Mouse (Mus musculus): Measurements from ENCODE around the gene Pde4c. TPM values are rescaled to one million over a fixed set of nuclear protein-coding genes. Genes with fewer than 3 reads are reported as not detected.

The Pde4c gene
- polyA plus RNA-seq, 1 experiment from 2014 or later: not detected

GRCm38 (mm10) chr8:70757523-70758307, 34.2 kb downstream of the Pde4c start:
- 86% methylated on average over 19 of the region's 22 CpGs for WGBS (ENCODE audit: missing documents)
- Histone ChIP-seq H3K79me2 (ENCODE audit: inconsistent target) (peaks cover 6% of the 10 kb centered on the region; the same call in 1 of the 2 replicates), H3K36me3 (ENCODE audit: inconsistent target) (peaks cover 6% of the 10 kb centered on the region; the same call in 1 of the 2 replicates), H3K4me3 (ENCODE audit: inconsistent target) (no peak overlapping the region), H3K27ac (no peak overlapping the region)

GRCm38 (mm10) chr8:70758308-70758615, 34.7 kb downstream of the Pde4c start:
- peaks cover 6% of the 10 kb centered on the region; the same call in 1 of the 2 replicates for H3K36me3 ChIP-seq (ENCODE audit: inconsistent target)
- 90% methylated on average over 7 of the region's 7 CpGs for WGBS (ENCODE audit: missing documents)
- H3K27ac ChIP-seq: no peak overlapping the region
- no peak overlapping the region for H3K4me3 ChIP-seq (ENCODE audit: inconsistent target)
- peaks cover 6% of the 10 kb centered on the region; the same call in 1 of the 2 replicates for H3K79me2 ChIP-seq (ENCODE audit: inconsistent target)

GRCm38 (mm10) chr8:70758616-70759561, 35.4 kb downstream of the Pde4c start:
- Histone ChIP-seq H3K36me3 (ENCODE audit: inconsistent target) (peaks cover 6% of the 10 kb centered on the region; the same call in 1 of the 2 replicates), H3K79me2 (ENCODE audit: inconsistent target) (peaks cover 6% of the 10 kb centered on the region; the same call in 1 of the 2 replicates), H3K4me3 (ENCODE audit: inconsistent target) (no peak overlapping the region), H3K27ac (no peak overlapping the region)
- WGBS (ENCODE audit: missing documents): 82% methylated on average over 18 of the region's 19 CpGs

- WGBS (ENCODE audit: missing documents): under 1% methylated on average over 22 of the region's 22 CpGs
- Histone ChIP-seq H3K4me3 (ENCODE audit: inconsistent target) (peak overlapping the region; percentile 72), H3K27ac (peak overlapping the region; percentile 19; the same call in 1 of the 2 replicates), H3K36me3 (ENCODE audit: inconsistent target) (peaks cover 6% of the 10 kb centered on the region; the same call in 1 of the 2 replicates), H3K79me2 (ENCODE audit: inconsistent target) (peaks cover 6% of the 10 kb centered on the region; the same call in 1 of the 2 replicates)
Observed at GRCm38 (mm10) chr8:70760350-70760749, 36.8 kb downstream of the Pde4c start.

GRCm38 (mm10) chr8:70760775-70761406, 37.4 kb downstream of the Pde4c start, which contains the start of gene Mpv17l2:
TSS of gene Mpv17l2 (minus strand) at chr8:70760946.
- WGBS (ENCODE audit: missing documents): 1% methylated on average over 55 of the region's 55 CpGs
- H3K27ac ChIP-seq: peak within 1 kb of the TSS; percentile 61
- peak within 1 kb of the TSS; percentile 72 for H3K4me3 ChIP-seq (ENCODE audit: inconsistent target)
- peaks cover 6% of the 10 kb centered on the region; the same call in 1 of the 2 replicates for H3K36me3 ChIP-seq (ENCODE audit: inconsistent target)
- H3K79me2 ChIP-seq (ENCODE audit: inconsistent target): peaks cover 4% of the 10 kb centered on the region; the same call in 1 of the 2 replicates

GRCm38 (mm10) chr8:70762118-70762517, 38.6 kb downstream of the Pde4c start:
- Histone ChIP-seq H3K4me3 (ENCODE audit: inconsistent target) (no peak overlapping the region), H3K36me3 (ENCODE audit: inconsistent target) (peaks cover 6% of the 10 kb centered on the region; the same call in 1 of the 2 replicates), H3K79me2 (ENCODE audit: inconsistent target) (peaks cover 4% of the 10 kb centered on the region; the same call in 1 of the 2 replicates), H3K27ac (no peak overlapping the region)
- WGBS (ENCODE audit: missing documents): no CpG with 5 or more reads among the region's 1 CpGs

DNA sequence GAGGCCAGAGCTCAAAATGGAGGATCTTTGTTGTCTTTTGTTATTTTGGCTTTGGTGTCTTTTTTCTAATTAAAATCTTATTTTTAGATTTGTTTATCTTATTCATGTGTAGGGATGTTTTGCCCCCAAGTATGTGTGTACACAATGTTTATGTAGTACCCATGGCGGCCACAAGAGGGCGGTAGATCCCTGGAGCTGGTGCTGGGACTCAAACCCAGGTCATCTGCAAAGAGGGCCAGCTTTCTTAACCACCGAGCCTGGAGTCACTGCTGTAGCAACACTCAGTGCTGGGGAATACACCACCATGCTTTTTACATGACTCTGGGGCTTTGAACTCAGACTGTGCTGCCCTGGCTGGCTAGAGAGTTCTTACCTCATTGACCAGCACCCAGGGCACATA, 39.8 kb downstream of the Pde4c start:
- Histone ChIP-seq H3K79me2 (ENCODE audit: inconsistent target) (peaks cover 4% of the 10 kb centered on the region; the same call in 1 of the 2 replicates), H3K27ac (no peak overlapping the region), H3K36me3 (ENCODE audit: inconsistent target) (peaks cover under 1% of the 10 kb centered on the region; the same call in 1 of the 2 replicates), H3K4me3 (ENCODE audit: inconsistent target) (no peak overlapping the region)
- 2% methylated on average over 3 of the region's 3 CpGs for WGBS (ENCODE audit: missing documents)

DNA sequence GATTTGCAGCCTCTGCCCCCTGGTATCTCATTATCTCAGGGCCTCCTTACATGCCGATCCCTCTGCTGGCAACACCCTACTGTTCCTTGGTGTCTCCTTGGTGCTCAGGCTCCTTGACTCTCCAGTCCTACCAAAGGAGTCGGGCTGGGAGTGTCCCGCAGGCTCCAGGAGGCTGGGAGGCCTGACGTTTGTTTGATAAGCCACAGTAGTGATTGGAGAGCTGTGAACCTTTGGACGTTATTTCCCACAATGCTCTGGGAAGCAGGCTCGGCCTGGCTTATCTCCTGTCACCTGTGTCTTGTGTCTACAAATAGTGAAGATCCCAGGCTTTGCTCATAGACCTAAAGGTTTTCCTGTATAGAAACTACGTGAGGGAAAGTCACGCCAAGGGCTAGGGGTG, 40.5 kb downstream of the Pde4c start:
- Histone ChIP-seq H3K79me2 (ENCODE audit: inconsistent target) (peaks cover 4% of the 10 kb centered on the region; the same call in 1 of the 2 replicates), H3K4me3 (ENCODE audit: inconsistent target) (no peak overlapping the region), H3K27ac (no peak overlapping the region), H3K36me3 (ENCODE audit: inconsistent target) (no peaks in the 10 kb centered on the region)
- WGBS (ENCODE audit: missing documents): 93% methylated on average over 8 of the region's 8 CpGs

DNA sequence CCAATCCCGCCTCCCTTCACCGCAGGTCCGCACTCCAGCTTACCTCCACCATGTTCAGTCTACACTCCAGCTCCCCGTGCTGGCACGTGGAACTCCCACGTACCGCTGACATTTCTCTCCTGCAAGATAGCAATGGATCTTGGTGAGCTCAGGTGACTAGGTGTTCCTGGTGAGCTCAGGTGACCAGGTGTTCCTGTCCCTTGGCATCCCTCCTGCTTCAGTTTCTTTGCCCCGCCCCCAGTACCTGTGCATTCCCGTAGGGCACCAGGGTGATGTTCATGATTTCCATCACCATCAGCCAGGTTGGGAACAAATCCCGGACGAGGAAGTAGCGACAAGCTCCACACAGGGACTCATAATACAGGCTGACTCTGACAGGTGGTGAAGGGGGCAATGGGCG, 41.2 kb downstream of the Pde4c start:
- Histone ChIP-seq H3K4me3 (ENCODE audit: inconsistent target) (no peak overlapping the region), H3K36me3 (ENCODE audit: inconsistent target) (no peaks in the 10 kb centered on the region), H3K79me2 (ENCODE audit: inconsistent target) (peaks cover 4% of the 10 kb centered on the region; the same call in 1 of the 2 replicates), H3K27ac (no peak overlapping the region)
- WGBS (ENCODE audit: missing documents): 87% methylated on average over 13 of the region's 13 CpGs

DNA sequence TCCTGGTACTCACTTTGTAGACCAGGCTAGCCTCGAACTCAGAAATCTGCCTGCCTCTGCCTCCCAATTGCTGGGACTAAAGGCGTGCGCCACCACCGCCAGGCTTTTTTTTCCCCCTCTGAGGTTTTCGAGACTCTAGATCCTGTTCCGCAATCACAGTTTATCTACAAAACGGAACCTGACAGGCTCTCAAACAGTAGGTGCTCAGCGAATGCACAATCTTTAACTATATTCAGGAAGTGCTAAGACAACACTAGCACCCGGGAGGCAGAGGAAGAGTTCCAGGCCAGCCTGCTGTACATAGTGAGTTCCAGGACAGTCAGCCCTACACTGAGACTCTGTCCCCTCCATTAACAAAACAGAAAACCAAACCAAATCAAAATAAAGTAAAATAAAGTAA, 41.8 kb downstream of the Pde4c start:
- H3K27ac ChIP-seq: peak overlapping the region; percentile 58
- 35% methylated on average over 9 of the region's 9 CpGs for WGBS (ENCODE audit: missing documents)
- H3K36me3 ChIP-seq (ENCODE audit: inconsistent target): peaks cover under 1% of the 10 kb centered on the region; the same call in 1 of the 2 replicates
- H3K4me3 ChIP-seq (ENCODE audit: inconsistent target): peak overlapping the region; percentile 55
- H3K79me2 ChIP-seq (ENCODE audit: inconsistent target): peaks cover 4% of the 10 kb centered on the region; the same call in 1 of the 2 replicates

GRCm38 (mm10) chr8:70765838-70766570, 42.5 kb downstream of the Pde4c start:
- Histone ChIP-seq H3K79me2 (ENCODE audit: inconsistent target) (peaks cover 4% of the 10 kb centered on the region; the same call in 1 of the 2 replicates), H3K27ac (peak overlapping the region; percentile 58), H3K36me3 (ENCODE audit: inconsistent target) (peaks cover 7% of the 10 kb centered on the region; the same call in 1 of the 2 replicates), H3K4me3 (ENCODE audit: inconsistent target) (peak overlapping the region; percentile 55)
- 4% methylated on average over 33 of the region's 34 CpGs for WGBS (ENCODE audit: missing documents)

DNA sequence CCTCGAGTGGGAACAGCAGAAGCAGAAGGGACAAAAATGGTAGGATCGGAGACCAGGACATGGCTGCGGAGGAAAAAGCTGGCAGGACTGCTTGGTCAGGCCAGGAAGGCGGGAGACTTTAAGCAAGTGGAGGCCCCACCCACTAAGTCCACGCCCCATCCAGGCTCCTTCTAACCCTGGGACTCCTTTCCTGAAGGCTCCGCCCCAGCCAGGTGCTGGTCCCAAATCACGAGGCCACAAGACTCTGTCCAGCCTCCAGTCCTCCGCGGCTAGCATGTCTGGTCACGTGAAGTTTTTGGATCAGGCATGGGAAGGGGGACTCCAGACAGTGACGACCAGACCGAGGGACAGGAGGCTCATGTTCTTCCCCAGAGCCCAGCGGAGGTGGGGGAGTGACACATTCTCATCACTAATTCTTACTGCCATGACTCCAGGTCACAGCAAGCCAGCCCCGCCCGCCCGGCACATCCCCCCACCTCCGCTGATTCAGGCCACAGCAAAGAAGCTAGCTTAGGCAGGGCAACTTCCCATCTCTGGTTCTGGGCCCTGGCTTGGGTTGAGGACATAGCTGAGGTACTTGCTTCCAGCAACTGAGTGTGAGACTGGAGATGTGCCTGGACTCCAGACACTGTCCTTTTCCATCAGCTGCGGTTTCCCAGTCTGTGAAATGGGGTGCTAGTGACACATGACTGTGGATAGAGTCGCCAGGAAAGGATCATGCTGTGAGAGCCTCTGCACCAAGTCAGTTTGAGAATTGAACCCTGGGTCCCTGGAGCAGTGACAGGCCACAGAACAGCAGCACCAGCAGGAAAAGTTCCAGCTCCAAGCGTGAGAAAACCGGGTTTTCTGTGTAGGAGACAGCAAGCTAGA, 43.3 kb downstream of the Pde4c start:
- Histone ChIP-seq H3K4me3 (ENCODE audit: inconsistent target) (peak overlapping the region; percentile 55), H3K79me2 (ENCODE audit: inconsistent target) (peaks cover 4% of the 10 kb centered on the region; the same call in 1 of the 2 replicates), H3K36me3 (ENCODE audit: inconsistent target) (peaks cover 9% of the 10 kb centered on the region; the same call in 1 of the 2 replicates), H3K27ac (peak overlapping the region; percentile 58)
- 23% methylated on average over 21 of the region's 21 CpGs for WGBS (ENCODE audit: missing documents)

All from macrophage (primary cell).